Mouse (Mus musculus) spleen, postnatal 36 days (tissue): Measurements from ENCODE around the gene Zfp800.

ENCODE experiments used
- DNase-seq, 2 experiments: peaks; one replicate each; pipeline ENCODE4 v3.0.0; 2022; ENCODE audit warnings: low spot score in 2 of 2, mixed read lengths in 1 of 2

The Zfp800 gene

GRCm38 (mm10) chr6:28396051-28396852, 1.6 kb downstream of the Zfp800 start:
- no peak for DNase-seq

GRCm38 (mm10) chr6:28389038-28389437, 8.8 kb downstream of the Zfp800 start:
- no peak for DNase-seq

DNA sequence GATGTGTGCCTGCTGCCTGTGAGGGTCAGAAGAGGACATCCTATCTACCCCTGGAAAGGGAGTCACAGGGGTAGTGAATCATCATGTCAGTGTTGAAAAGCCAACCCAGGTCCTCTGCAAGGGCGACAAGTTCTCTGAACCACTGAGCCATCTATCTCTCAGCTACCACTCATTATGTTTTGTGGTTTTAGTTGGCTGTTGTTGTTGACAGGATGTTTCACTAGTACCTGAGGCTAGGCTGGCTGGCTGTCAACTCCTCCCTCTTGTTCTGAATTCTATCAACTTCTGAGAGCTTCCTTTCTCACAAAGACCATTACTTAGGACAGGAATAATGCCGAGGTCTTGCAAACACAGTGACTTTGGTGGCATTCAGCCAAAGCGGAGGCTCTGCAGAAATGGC, 12.6 kb downstream of the Zfp800 start:
- no peak for DNase-seq

DNA sequence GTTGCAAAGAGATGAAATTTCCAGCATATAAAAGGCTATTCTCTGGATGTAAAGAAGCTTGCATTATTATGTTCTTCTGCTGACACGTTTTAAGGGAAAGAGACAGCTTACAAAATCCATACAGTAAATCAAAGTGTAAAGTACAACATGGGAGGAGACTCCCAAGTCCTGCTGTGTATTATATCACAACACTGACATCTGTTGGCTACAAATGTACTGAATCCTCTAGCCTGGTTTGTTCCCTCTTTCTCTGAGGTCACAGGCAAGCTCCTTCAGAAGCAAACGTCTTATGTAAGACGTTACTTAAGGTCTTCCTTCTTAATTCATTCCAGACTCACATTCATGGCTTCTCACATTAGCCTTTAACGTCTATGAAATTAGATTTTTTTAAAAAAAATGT, 15.8 kb downstream of the Zfp800 start:
- no peak for DNase-seq

- DNase-seq: no peak
Measured at GRCm38 (mm10) chr6:28369966-28370683, 27.7 kb downstream of the Zfp800 start.

GRCm38 (mm10) chr6:28367575-28367974, 30.2 kb downstream of the Zfp800 start:
- DNase-seq: no peak

DNA sequence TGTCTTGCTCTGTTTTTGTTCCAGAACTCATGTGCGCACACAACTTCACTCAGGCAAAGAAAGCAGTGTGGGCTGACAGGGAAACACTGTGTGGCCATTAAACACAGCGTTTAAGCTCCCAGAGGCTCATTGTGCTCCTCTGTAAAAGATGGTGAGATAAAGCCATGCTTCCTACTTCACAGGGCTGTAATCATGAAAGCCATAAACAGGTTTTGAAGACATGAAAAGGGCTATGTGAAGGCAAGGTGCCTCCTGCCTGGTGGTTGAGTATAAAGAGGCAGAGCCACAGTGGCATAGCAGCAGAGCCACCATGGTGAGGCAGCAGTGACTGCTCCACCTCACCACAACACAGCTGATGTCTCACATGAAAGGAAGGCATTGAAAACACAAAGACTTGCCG, 46.7 kb downstream of the Zfp800 start:
- peak; percentile 6 to 26 for DNase-seq

DNA sequence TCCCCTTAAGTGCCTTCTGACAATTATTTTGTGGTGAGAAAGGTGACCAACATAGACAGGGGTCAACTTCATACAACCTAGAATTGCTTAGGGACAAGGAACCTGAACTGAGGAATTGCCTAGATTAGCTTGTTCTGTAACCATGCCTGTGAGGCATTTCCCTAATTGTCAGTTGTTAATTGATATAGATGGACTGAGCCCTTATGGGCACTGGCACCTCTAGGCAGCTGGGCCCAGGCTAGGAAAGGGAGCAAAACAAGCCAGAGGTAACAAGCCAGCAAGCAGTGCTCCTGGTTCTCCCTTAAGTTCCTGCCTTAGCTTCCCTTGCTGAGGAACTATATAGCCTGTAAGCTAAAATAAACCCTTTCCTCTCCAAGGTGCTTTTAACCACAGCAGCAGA, 52.1 kb downstream of the Zfp800 start:
- DNase-seq: no peak

- no peak for DNase-seq
Measured at GRCm38 (mm10) chr6:28345181-28345580, 52.6 kb downstream of the Zfp800 start.

- no peak for DNase-seq
Measured at GRCm38 (mm10) chr6:28342863-28343262, 54.9 kb downstream of the Zfp800 start.

DNA sequence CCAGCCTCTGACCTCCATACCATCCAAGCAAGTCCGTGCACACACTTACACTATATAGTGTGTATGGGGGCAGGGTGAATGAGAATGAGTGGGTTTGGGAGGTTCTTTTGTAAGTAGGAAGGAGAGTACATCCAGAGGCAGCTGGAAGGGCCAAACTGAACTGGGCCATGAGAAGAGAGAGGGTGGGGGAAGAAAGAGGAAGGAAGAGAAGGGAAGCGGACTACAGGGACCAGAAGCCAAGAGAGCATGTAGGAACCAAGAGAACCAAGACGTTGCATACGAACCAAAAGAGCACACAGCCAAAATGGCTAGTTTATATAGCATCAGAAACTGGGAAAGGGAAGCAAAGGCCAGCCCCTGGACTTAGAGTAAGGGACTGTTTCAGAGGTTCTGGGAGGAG, 56.6 kb downstream of the Zfp800 start:
- DNase-seq: no peak

- no peak for DNase-seq
Measured at GRCm38 (mm10) chr6:28339410-28339809, 58.4 kb downstream of the Zfp800 start.

- no peak for DNase-seq
Measured at GRCm38 (mm10) chr6:28333696-28334095, 64.1 kb downstream of the Zfp800 start.

DNA sequence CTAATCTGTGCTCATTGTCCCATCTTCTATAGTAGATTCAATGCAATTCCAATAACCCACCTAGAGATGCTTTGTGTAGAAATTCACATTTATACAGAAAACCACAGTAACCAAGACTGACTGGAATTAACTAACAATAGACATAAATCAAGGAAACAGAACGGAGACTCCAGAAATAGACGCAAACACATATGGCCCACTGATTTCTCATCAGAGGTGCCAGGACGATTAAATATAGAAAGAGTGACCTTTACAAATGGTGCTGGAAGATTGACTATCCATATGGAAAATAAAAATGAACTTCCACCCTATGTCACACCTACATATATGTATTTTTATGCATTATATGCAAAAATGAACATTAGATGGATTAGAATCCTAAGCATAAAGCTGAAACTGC, 65.3 kb downstream of the Zfp800 start:
- no peak for DNase-seq

GRCm38 (mm10) chr6:28329815-28330214, 68.0 kb downstream of the Zfp800 start:
- DNase-seq: no peak

- DNase-seq: no peak
Measured at GRCm38 (mm10) chr6:28329002-28329596, 68.7 kb downstream of the Zfp800 start.

DNA sequence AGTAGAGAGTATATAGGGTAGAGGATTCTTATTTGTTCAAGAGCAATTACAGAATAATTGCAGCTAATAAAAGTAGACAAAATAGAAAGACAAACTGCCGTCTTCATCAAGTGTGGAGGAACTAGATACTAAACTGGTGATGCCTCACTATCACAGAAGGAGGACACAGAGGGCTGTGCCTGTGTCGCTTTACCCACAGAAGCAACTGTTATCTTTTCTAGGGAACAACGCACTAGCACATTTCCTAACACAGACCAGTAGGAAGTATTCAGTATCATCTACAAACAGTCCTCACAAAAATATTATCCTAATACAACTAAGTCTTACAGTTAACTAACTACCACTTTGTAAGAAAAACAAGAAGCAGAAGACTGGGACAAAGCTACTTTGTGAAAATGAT, 71.1 kb downstream of the Zfp800 start:
- DNase-seq: no peak

DNA sequence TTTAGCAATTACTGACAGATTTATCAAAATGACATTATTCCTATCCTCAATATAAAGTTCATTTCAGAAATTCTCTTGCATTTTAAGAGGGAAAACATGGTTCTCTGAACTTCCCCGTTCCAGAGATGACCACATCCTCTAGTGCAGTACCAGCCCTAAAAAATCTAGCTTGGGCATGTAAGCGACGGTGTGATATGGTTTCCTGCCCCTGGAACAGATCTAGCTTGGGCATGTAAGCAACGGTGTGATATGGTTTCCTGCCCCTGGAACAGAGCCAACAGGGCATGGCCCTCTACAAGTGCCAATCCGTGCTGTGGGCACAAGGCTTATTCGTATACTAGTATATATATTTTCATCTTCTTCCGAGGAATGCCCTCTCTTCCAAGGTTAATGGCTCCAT, 75.4 kb downstream of the Zfp800 start:
- DNase-seq: no peak

GRCm38 (mm10) chr6:28319648-28320270, 78.0 kb downstream of the Zfp800 start:
- peak in 1 of 2 experiments; percentile 14 for DNase-seq

GRCm38 (mm10) chr6:28318820-28319573, 78.8 kb downstream of the Zfp800 start:
- DNase-seq: no peak

DNA sequence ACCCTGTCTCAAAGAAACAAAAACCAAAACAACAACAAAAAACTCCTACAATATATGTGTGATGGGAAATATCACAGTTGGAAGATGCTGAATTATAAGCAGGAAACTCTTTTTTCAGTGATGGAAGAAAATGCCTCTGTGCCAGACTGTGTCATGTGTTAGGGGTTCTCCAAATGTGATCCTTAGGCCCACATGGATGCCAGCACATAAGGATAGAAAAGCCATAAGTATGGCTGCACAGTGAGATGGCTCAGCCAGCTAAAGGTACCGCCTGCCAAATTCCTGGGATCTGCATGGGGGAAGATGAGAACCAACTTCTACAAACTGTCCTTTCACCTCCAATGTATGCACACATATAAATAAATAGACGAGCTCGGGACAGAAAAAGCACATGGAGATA, 82.6 kb downstream of the Zfp800 start:
- DNase-seq: no peak

GRCm38 (mm10) chr6:28312067-28312466, 85.7 kb downstream of the Zfp800 start:
- no peak for DNase-seq
